Mouse (Mus musculus): ENCODE data around the gene Lcn2. TPM values are rescaled to one million over a fixed set of nuclear protein-coding genes. Genes with fewer than 3 reads are reported as not detected.

Gene Lcn2
- polyA plus RNA-seq, 1 experiment from 2014 or later, result 1.8 TPM

GRCm38 (mm10) chr2:32412742-32413531 lies 24.9 kb upstream of the Lcn2 start:
- 76% methylated on average over 6 of the region's 6 CpGs for WGBS
- peaks cover 0 to 4% of the 10 kb centered on the region in 2 experiments; a peak in 1 of 4 replicates for H3K4me1 ChIP-seq (ENCODE audit: control insufficient read depth in 2 of 2, insufficient read depth in 2 of 2, low read length in 2 of 2)
- no peak overlapping the region for H3K4me2 ChIP-seq (ENCODE audit: low read length)
- H3K36me3 ChIP-seq (ENCODE audit: control insufficient read depth, insufficient read depth, low read length), result peaks cover 42% of the 10 kb centered on the region
- H3K27me3 ChIP-seq (ENCODE audit: control insufficient read depth, insufficient read depth, low read length), result no peaks in the 10 kb centered on the region
- H3K4me3 ChIP-seq (ENCODE audit: control insufficient read depth in 1 of 2, insufficient read depth in 1 of 2, low read depth in 1 of 2, low read length in 2 of 2), result no peak overlapping the region
- no peak overlapping the region for H3K9ac ChIP-seq (ENCODE audit: low read length)
- ATAC-seq (ENCODE audit: insufficient number of reproducible peaks, insufficient read depth, low FRiP score, low read depth), result no peak
- H3K27ac ChIP-seq (replicated peaks in 1 of 2; ENCODE audit: control insufficient read depth in 1 of 2, insufficient read depth in 1 of 2, low read depth in 2 of 2, low read length in 2 of 2), result no peak overlapping the region
- no peaks in the 10 kb centered on the region for H3K9me3 ChIP-seq (ENCODE audit: control insufficient read depth, low read length)

- Histone ChIP-seq H3K27me3 (ENCODE audit: control insufficient read depth, insufficient read depth, low read length) (no peaks in the 10 kb centered on the region), H3K4me3 (ENCODE audit: control insufficient read depth in 1 of 2, insufficient read depth in 1 of 2, low read depth in 1 of 2, low read length in 2 of 2) (no peak overlapping the region), H3K9me3 (ENCODE audit: control insufficient read depth, low read length) (no peaks in the 10 kb centered on the region), H3K36me3 (ENCODE audit: control insufficient read depth, insufficient read depth, low read length) (peaks cover 27% of the 10 kb centered on the region), H3K9ac (ENCODE audit: low read length) (no peak overlapping the region), H3K27ac (replicated peaks in 1 of 2; ENCODE audit: control insufficient read depth in 1 of 2, insufficient read depth in 1 of 2, low read depth in 2 of 2, low read length in 2 of 2) (no peak overlapping the region), H3K4me2 (ENCODE audit: low read length) (no peak overlapping the region), H3K4me1 (ENCODE audit: control insufficient read depth in 2 of 2, insufficient read depth in 2 of 2, low read length in 2 of 2) (peaks cover 0 to 4% of the 10 kb centered on the region in 2 experiments; a peak in 1 of 4 replicates)
- no peak for ATAC-seq (ENCODE audit: insufficient number of reproducible peaks, insufficient read depth, low FRiP score, low read depth)
- WGBS, result 80% methylated on average over 7 of the region's 7 CpGs
Observed at GRCm38 (mm10) chr2:32411407-32411806, 23.4 kb upstream of the Lcn2 start.

- no peak overlapping the region for H3K4me2 ChIP-seq (ENCODE audit: low read length)
- H3K27ac ChIP-seq (replicated peaks in 1 of 2; ENCODE audit: control insufficient read depth in 1 of 2, insufficient read depth in 1 of 2, low read depth in 2 of 2, low read length in 2 of 2), result no peak overlapping the region
- no peak overlapping the region for H3K9ac ChIP-seq (ENCODE audit: low read length)
- WGBS, result 65% methylated on average over 25 of the region's 25 CpGs
- H3K9me3 ChIP-seq (ENCODE audit: control insufficient read depth, low read length), result no peaks in the 10 kb centered on the region
- peaks cover 0 to 4% of the 10 kb centered on the region in 2 experiments; a peak in 1 of 4 replicates for H3K4me1 ChIP-seq (ENCODE audit: control insufficient read depth in 2 of 2, insufficient read depth in 2 of 2, low read length in 2 of 2)
- H3K4me3 ChIP-seq (ENCODE audit: control insufficient read depth in 1 of 2, insufficient read depth in 1 of 2, low read depth in 1 of 2, low read length in 2 of 2), result no peak overlapping the region
- H3K36me3 ChIP-seq (ENCODE audit: control insufficient read depth, insufficient read depth, low read length), result peaks cover under 1% of the 10 kb centered on the region; the same call in 1 of the 2 replicates
- H3K27me3 ChIP-seq (ENCODE audit: control insufficient read depth, insufficient read depth, low read length), result no peaks in the 10 kb centered on the region
- no peak for ATAC-seq (ENCODE audit: insufficient number of reproducible peaks, insufficient read depth, low FRiP score, low read depth)
Observed at GRCm38 (mm10) chr2:32408429-32409424, 20.7 kb upstream of the Lcn2 start.

- Histone ChIP-seq H3K36me3 (ENCODE audit: control insufficient read depth, insufficient read depth, low read length) (peaks cover 9% of the 10 kb centered on the region), H3K4me2 (ENCODE audit: low read length) (no peak overlapping the region), H3K27ac (replicated peaks in 1 of 2; ENCODE audit: control insufficient read depth in 1 of 2, insufficient read depth in 1 of 2, low read depth in 2 of 2, low read length in 2 of 2) (no peak overlapping the region), H3K9me3 (ENCODE audit: control insufficient read depth, low read length) (no peaks in the 10 kb centered on the region), H3K4me1 (ENCODE audit: control insufficient read depth in 2 of 2, insufficient read depth in 2 of 2, low read length in 2 of 2) (peaks cover 0 to 4% of the 10 kb centered on the region in 2 experiments; a peak in 1 of 4 replicates), H3K9ac (ENCODE audit: low read length) (no peak overlapping the region), H3K4me3 (ENCODE audit: control insufficient read depth in 1 of 2, insufficient read depth in 1 of 2, low read depth in 1 of 2, low read length in 2 of 2) (no peak overlapping the region), H3K27me3 (ENCODE audit: control insufficient read depth, insufficient read depth, low read length) (no peaks in the 10 kb centered on the region)
- WGBS, result 74% methylated on average over 7 of the region's 7 CpGs
- no peak for ATAC-seq (ENCODE audit: insufficient number of reproducible peaks, insufficient read depth, low FRiP score, low read depth)
Observed at GRCm38 (mm10) chr2:32407144-32407824, 19.2 kb upstream of the Lcn2 start.

- H3K27me3 ChIP-seq (ENCODE audit: control insufficient read depth, insufficient read depth, low read length), result no peaks in the 10 kb centered on the region
- no peaks in the 10 kb centered on the region for H3K9me3 ChIP-seq (ENCODE audit: control insufficient read depth, low read length)
- no peak overlapping the region for H3K4me2 ChIP-seq (ENCODE audit: low read length)
- peaks cover 35% of the 10 kb centered on the region for H3K36me3 ChIP-seq (ENCODE audit: control insufficient read depth, insufficient read depth, low read length)
- peaks cover 0 to 4% of the 10 kb centered on the region in 2 experiments; a peak in 1 of 4 replicates for H3K4me1 ChIP-seq (ENCODE audit: control insufficient read depth in 2 of 2, insufficient read depth in 2 of 2, low read length in 2 of 2)
- WGBS, result 19% methylated on average over 2 of the region's 2 CpGs
- ATAC-seq (ENCODE audit: insufficient number of reproducible peaks, insufficient read depth, low FRiP score, low read depth), result no peak
- no peak overlapping the region for H3K4me3 ChIP-seq (ENCODE audit: control insufficient read depth in 1 of 2, insufficient read depth in 1 of 2, low read depth in 1 of 2, low read length in 2 of 2)
- H3K27ac ChIP-seq (replicated peaks in 1 of 2; ENCODE audit: control insufficient read depth in 1 of 2, insufficient read depth in 1 of 2, low read depth in 2 of 2, low read length in 2 of 2), result no peak overlapping the region
- H3K9ac ChIP-seq (ENCODE audit: low read length), result no peak overlapping the region
Observed at GRCm38 (mm10) chr2:32404663-32405062, 16.6 kb upstream of the Lcn2 start.

- H3K4me1 ChIP-seq (ENCODE audit: control insufficient read depth in 2 of 2, insufficient read depth in 2 of 2, low read length in 2 of 2), result peaks cover 11 to 20% of the 10 kb centered on the region in 2 experiments
- WGBS, result under 1% methylated on average over 15 of the region's 15 CpGs
- no peaks in the 10 kb centered on the region for H3K9me3 ChIP-seq (ENCODE audit: control insufficient read depth, low read length)
- peak overlapping the region; percentile 84 for H3K9ac ChIP-seq (ENCODE audit: low read length)
- H3K36me3 ChIP-seq (ENCODE audit: control insufficient read depth, insufficient read depth, low read length), result peaks cover 34% of the 10 kb centered on the region
- H3K27me3 ChIP-seq (ENCODE audit: control insufficient read depth, insufficient read depth, low read length), result no peaks in the 10 kb centered on the region
- peak overlapping the region; percentile 88 to 92 for H3K4me3 ChIP-seq (ENCODE audit: control insufficient read depth in 1 of 2, insufficient read depth in 1 of 2, low read depth in 1 of 2, low read length in 2 of 2)
- peak overlapping the region in 1 of 2 experiments; percentile 92; a peak in 2 of 4 replicates for H3K27ac ChIP-seq (replicated peaks in 1 of 2; ENCODE audit: control insufficient read depth in 1 of 2, insufficient read depth in 1 of 2, low read depth in 2 of 2, low read length in 2 of 2)
- peak overlapping the region; percentile 93 for H3K4me2 ChIP-seq (ENCODE audit: low read length)
- ATAC-seq (ENCODE audit: insufficient number of reproducible peaks, insufficient read depth, low FRiP score, low read depth), result no peak
Observed at GRCm38 (mm10) chr2:32396695-32397094, 8.6 kb upstream of the Lcn2 start.

Measured in heart, embryonic 14.5 days (tissue).